Mouse (Mus musculus): ENCODE measurements around the gene Crybb1.

DNA sequence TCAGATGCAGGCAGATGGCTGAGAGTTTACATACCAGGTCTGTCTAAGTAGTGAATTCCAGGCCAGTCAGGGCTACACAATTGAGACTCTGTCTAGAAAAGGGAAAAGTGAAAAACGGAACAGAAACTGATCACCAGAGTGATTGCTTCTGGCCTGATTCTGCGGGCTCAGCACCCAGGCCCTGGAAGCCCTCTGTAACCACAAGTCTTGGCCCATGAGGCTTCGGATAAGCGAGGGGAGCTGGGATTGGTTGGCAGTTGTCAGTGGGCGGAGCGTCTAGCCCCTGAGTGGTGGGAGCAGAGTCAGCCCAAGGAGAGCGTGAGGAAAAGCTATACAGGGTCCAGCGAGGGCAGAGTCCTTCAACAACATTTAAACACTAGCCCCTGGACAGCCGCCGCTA lies 9.9 kb downstream of the Crybb1 start:
- TF ChIP-seq CTCF (IDR thresholded peaks at IDR 0.05; ENCODE audit: low read depth, low read length), result no peak
- TF ChIP-seq POLR2A (IDR thresholded peaks at IDR 0.05; ENCODE audit: extremely low read depth, insufficient read depth, low read length), result no peak
